Mouse (Mus musculus) right cerebral cortex, postnatal 14 days (tissue): ENCODE measurements at regions not wholly inside any gene's neighbourhood (a gene's known extent, or its start where the extent isn't known, plus 50 kb on each side); places are given as distances from the start of the nearest gene placed in this dataset.
A peak's percentile ranks its signal among the peaks of the same experiment; 100 is the strongest.

Experiments
- DNase-seq: peaks from one replicate; pipeline ENCODE4 v3.0.0; 2022

DNA sequence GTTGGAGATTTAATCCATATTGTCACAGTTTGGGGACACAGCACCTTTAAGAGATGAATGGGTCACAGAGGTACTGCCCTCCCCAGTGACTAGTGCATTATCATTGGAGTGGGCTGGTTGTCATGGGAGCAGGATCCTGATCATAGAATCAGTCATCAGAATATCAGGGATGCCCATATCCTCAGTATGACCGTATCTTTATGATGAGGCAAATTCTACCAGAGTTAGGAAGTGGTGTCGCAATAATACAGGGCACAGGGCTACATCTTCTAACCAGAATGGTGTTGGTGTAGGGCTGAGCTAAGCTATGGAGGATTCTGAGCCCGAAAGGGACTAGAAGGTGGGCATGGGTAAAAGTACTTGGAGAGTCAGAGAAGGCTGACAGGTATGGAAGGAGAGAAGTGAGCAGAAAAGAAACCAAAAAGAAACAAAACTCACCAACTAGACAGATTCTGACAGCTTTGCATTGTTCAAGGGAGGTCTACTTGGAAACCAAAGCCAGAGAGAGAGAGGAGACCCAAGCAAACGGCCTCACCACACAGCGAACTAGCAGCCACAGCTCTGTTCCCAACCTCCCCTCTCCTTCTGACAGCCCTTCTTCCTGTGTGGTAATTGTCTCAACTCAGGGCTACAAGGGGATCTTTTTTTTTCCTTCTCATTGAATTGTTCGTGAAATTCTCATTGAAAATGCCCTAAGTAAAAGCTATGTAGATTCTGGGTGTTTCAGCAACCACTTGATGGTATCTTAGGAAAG, 129.2 kb downstream of the Lrrc30 start:
- DNase-seq = no peak

DNA sequence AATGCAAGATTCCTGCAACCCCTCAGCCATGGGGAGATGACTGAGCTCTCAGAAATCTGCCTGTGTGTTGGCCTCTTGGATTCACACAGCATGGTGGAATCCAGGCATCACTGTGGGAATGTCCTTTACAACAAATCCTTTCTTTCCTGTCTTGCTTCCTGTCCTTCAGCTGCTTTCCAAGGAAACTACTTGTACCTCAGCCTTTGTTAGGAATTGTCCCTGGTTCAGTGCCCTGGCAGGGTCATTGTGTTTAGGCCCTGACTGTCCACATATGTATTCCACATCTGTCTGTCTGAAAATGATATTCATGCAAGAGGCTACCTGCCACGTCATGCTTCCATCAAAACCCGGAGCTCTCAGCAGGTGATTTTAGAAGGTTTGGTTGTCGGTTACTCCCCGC, 129.9 kb downstream of the Lrrc30 start:
- DNase-seq = no peak

DNA sequence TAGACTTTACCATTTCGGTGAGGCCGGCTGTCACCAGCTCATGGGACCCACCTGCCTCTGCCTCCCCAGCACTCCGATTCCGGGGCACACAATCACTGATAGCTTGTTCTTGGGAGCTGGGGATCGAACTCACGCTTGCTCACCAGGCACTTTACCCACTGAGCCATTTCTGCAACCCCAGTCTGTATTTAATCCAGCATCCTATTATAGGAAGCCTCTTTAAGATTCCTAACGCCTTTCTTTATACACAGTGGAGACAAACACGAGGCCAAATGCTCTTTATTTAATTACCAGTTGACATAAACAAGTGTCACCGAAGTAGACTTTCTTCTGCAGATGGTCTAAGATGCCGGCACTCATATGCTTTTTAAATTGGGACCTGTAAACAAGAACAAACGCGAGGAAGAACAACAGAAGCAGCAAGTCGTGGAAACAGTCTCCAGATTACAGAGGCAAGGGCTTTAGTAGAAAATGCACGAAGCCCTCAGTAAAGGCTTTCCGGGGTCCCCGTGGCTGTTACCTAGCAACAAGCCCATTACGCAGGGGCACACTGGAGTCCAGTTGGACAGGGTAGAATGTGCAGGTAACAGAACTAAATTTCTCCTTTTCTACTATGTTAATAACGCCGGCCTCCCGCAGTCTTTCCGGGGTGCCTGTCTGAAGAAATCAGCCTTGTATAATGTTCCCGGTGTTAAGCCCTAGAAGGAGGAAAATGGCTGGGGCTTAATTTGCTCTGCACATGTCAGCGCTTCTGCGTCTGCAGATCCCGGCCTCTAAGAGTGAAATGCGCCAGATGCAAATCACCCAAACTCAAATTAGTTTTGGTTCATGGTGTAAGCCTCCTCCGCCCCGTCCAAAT, 132.5 kb downstream of the Lrrc30 start:
- no peak for DNase-seq

- no peak for DNase-seq
These were observed 135.1 kb downstream of the Lrrc30 start for GRCm38 (mm10) chr17:67497380-67497779.

DNA sequence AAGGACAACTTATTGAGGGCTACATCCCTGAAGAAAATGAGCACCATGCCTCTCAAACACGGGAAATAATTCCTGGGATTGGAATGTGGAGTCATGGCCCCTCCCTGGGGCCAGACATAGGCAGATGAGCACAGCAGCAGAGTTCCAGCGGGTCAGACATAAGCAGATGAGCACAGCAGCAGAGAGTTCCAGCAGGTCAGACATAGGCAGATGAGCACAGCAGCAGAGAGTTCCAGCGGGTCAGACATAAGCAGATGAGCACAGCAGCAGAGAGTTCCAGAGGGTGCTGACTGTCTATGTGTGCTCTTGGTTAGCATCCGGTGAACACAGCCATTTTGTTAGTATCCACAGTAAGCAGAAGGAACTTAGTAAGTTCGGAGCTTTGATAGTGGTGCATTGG, 126.2 kb upstream of the Ptprm start:
- no peak for DNase-seq

- peak; percentile 75 for DNase-seq
These were observed 118.9 kb upstream of the Ptprm start for GRCm38 (mm10) chr17:67473137-67473536.

DNA sequence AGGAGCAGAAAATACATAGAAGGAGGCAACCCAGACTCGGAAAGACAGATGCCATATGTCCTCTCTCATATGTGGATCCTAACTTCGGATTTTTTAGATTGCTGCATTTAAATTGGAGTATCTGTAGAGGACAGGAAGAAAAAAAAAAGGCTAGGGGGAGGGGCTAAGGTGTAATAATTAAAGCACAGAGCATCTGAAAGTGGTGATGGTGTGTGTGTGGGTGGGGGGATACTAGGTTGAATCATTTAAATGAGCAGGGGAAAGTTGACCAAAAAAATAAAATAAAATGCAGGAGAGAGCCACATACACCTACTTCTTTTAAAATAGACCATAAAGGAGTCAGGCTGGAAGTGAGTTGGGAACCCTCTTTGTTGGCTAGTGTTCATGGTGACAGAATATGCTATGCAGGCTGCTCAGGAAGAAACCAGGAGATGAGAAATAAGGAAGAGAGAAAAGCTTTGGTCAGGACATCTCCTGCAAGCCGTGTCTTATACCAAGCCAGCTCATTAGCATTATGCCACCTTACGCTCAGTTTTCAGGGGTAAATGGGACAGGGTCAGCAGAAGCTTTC, 104.7 kb upstream of the Ptprm start:
- no peak for DNase-seq

GRCm38 (mm10) chr17:67451966-67452365, 97.7 kb upstream of the Ptprm start:
- DNase-seq = no peak

DNA sequence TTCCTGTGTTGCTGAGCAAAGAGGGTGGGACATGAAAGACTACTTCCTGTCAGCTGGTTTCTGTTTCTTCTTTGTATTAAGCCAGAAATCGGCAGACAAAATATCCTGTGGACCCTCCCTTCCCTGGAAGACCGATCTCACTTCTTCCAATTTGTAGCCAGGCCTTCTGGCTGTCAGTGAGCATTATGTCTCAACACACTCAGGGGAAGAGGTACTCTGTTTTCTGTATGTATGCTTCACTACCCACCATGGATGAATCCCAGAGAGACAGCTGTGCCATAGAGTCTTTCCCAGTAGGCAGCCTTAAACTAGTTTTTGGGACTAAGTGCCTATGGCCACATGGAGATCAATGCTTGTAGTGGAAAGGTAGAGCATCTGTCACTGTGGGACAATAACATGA, 96.8 kb upstream of the Ptprm start:
- DNase-seq = no peak

DNA sequence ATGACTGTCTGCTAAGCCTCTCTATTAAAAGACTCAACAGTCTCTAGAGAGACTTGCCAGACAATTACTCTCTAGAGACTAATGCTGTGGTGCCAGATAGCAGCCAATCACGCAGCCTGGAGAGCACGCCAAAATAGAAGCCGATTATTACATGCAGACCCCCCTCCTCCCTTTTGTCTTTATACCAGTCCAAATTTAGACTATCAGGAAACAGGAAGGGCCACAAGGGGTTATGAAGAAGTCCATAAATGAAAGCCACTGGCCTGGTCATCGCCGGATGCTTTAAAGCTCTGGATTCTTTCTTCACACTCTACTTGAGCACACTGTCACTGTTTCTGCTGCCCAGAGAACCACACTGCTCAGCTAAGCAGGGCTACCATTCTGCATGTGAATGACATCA, 95.8 kb upstream of the Ptprm start:
- DNase-seq = no peak

DNA sequence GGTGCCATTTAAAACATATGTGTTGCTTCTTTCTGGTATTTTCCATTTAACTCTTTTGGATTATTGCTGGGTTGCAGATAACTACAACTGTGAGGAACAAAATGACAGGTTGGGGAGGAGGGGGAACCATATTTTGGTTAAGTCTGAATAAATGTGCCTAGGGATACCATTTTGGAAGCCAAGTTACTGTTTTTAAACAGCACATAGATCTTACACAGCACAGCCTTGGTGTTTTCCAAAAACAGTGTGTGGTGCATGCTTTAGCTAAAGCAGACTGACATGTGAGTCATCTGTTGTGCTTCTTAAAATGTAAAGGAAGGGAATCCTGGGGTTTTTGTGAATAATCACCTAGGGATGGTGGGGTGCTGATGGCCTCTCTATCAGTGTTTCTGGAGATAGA, 91.7 kb upstream of the Ptprm start:
- no peak for DNase-seq

GRCm38 (mm10) chr17:67440961-67441360, 86.7 kb upstream of the Ptprm start:
- DNase-seq = no peak

GRCm38 (mm10) chr17:67419956-67420711, 65.9 kb upstream of the Ptprm start:
- DNase-seq = no peak

- no peak for DNase-seq
These were observed 58.4 kb upstream of the Ptprm start for GRCm38 (mm10) chr17:67412546-67413250.

DNA sequence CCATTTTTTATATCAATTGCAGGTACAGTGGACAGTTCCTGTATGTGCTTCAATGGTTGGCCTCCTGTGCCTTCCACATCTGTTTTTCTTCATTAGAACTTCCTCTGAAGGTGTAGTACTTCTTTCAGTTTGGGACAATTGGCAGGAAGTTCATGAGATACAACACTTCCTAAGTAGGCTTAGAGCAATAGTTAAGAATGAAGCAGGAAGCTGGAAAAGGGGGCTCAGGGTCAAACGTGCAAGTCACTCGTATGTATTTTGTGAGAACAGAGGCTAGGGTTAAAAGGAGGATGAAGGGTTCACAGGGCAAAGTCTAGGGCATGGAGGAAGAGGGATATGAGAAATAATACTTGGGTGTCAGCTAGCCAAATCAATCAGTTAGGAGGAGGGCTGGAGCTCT, 55.7 kb upstream of the Ptprm start:
- DNase-seq = no peak

- no peak for DNase-seq
These were observed 51.7 kb upstream of the Ptprm start for GRCm38 (mm10) chr17:67405934-67406333.
